Mouse (Mus musculus) common myeloid progenitor, adult 5-6 weeks (primary cell): ENCODE data around the gene Gas7. TPM values are rescaled to one million over a fixed set of nuclear protein-coding genes. Genes with fewer than 3 reads are reported as not detected.

Experiments
- ATAC-seq: replicated peaks from 2 replicates; pipeline ENCODE4 v1.8.0; 2016; ENCODE audit warnings: low read depth, mild to moderate bottlenecking, moderate TSS enrichment, inconsistent platforms; ENCODE audit not compliant: poor library complexity, severe bottlenecking
- total RNA-seq: library from RNA; stranded (forward); fragments of 200-1000, 187-1606 nt; gene quantifications from 2 replicates; pipeline ENCODE4 v1.2.3, GENCODE M21; 2017

Gene Gas7
- total RNA-seq, 1 experiment from 2014 or later: 3.2 TPM

GRCm38 (mm10) chr11:67531286-67531685 lies 76.0 kb downstream of the Gas7 start:
- no peak for ATAC-seq

GRCm38 (mm10) chr11:67531926-67532565 lies 76.8 kb downstream of the Gas7 start:
- ATAC-seq: no peak

- no peak for ATAC-seq
These were observed 77.5 kb downstream of the Gas7 start for GRCm38 (mm10) chr11:67532728-67533127.

- no peak for ATAC-seq
These were observed 77.9 kb downstream of the Gas7 start for GRCm38 (mm10) chr11:67533151-67533550.

GRCm38 (mm10) chr11:67535703-67536102 lies 80.5 kb downstream of the Gas7 start:
- no peak for ATAC-seq

- ATAC-seq: no peak
These were observed 81.2 kb downstream of the Gas7 start for GRCm38 (mm10) chr11:67536413-67536812.

GRCm38 (mm10) chr11:67537353-67537752 lies 82.1 kb downstream of the Gas7 start:
- peak; percentile 96 for ATAC-seq

- ATAC-seq: no peak
These were observed 83.3 kb downstream of the Gas7 start for GRCm38 (mm10) chr11:67538557-67538956.

- ATAC-seq: 0 out of 2 replicates have a peak, but pooled peaks have one; percentile 10
These were observed 89.6 kb downstream of the Gas7 start for GRCm38 (mm10) chr11:67544656-67545432.

- ATAC-seq: no peak
These were observed 91.3 kb downstream of the Gas7 start for GRCm38 (mm10) chr11:67546582-67546981.

GRCm38 (mm10) chr11:67549306-67549705 lies 94.1 kb downstream of the Gas7 start:
- no peak for ATAC-seq

GRCm38 (mm10) chr11:67549762-67550488 lies 94.7 kb downstream of the Gas7 start:
- ATAC-seq: 0 out of 2 replicates have a peak, but pooled peaks have one; percentile 13

- no peak for ATAC-seq
These were observed 97.2 kb downstream of the Gas7 start for GRCm38 (mm10) chr11:67552400-67552799.

- ATAC-seq: no peak
These were observed 99.0 kb downstream of the Gas7 start for GRCm38 (mm10) chr11:67554276-67554675.

- no peak for ATAC-seq
These were observed 101.1 kb downstream of the Gas7 start for GRCm38 (mm10) chr11:67556360-67556759.

- ATAC-seq: peak; percentile 66
These were observed 103.7 kb downstream of the Gas7 start for GRCm38 (mm10) chr11:67558772-67559448.

GRCm38 (mm10) chr11:67559522-67559921 lies 104.3 kb downstream of the Gas7 start:
- ATAC-seq: peak; percentile 71

GRCm38 (mm10) chr11:67561631-67562030 lies 106.4 kb downstream of the Gas7 start:
- no peak for ATAC-seq

- no peak for ATAC-seq
These were observed 107.9 kb downstream of the Gas7 start for GRCm38 (mm10) chr11:67563141-67563540.

GRCm38 (mm10) chr11:67564003-67564637 lies 108.9 kb downstream of the Gas7 start:
- peak; percentile 60 for ATAC-seq
